Mouse (Mus musculus): ENCODE results near the gene Mgp.

DNA sequence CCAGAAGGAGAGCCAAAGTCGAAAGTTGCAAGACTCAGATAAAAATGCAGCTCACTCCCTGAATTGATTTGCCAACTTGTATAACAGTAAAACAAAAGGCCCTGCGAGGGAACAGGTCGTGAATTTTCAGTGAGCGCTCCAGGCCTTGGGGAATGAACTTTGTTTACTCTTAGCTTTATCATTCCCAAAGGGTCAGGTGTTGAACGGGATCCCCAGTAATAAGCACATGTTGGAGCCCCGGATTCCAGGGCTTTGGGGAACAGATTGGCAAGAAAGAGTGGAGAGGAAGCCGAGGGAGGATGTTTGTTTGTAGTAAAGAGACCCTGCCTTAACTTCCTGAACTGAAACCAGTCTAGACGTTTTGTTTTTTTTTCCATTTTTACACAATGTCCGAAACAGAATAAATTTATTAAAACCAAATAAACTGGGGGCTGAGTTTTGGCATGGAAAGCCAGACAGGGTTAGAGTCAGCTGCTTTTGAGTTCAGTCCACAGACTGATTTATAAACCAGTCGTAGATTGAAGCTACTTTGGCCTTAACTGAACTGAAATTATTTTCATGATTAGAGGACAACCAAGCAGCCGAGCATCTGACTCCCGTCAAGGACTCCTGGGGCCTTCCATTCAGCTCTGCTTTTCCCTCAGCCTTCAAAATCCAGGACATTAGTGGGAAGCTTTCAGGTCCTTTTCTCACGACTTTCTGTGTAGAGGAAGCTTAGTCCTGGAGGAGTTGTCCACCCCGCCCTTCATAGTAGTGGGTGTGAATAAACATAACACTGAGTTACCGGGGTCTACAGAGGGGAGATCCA, 19.1 kb upstream of the Mgp start:
- TF ChIP-seq CTCF (IDR thresholded peaks at IDR 0.05; ENCODE audit: borderline replicate concordance, insufficient read depth, low read depth, low read length) = no peak
- no peak for TF ChIP-seq POLR2A (IDR thresholded peaks at IDR 0.05; ENCODE audit: borderline replicate concordance, insufficient read depth, low read length)

Measured in cerebellum, adult 2 months (tissue).